Mouse (Mus musculus): ENCODE data around the gene Cox7a2l.

- TF ChIP-seq CTCF (IDR thresholded peaks at IDR 0.05): no peak
- no peak for TF ChIP-seq POLR2A (IDR thresholded peaks at IDR 0.05; ENCODE audit: insufficient read depth, low read depth, low read length)
These were observed 37.9 kb upstream of the Cox7a2l start for GRCm38 (mm10) chr17:83554997-83555396.

Measured in heart, adult 2 months (tissue).